Mouse (Mus musculus): Measurements from ENCODE around the gene Zscan29. TPM values are rescaled to one million over a fixed set of nuclear protein-coding genes. Genes with fewer than 3 reads are reported as not detected.

Gene Zscan29
- total RNA-seq (2021): 1 to 10 TPM; 8.0 to 9.5 TPM

- intact Hi-C loops (cut with DNase I): loop anchor here (2.0 kb wide), 1 partner anchor 28 kb away; no protein-coding TSS in a partner anchor
- DNase-seq: peak; percentile 92 to 93
Observed at GRCm38 (mm10) chr2:121170980-121171742, at the start of gene Zscan29. Gene Zscan29 (minus strand): TSS chr2:121171125.

GRCm38 (mm10) chr2:121219994-121220393 lies 49.1 kb upstream of the Zscan29 start:
- intact Hi-C loops (cut with DNase I): no loop called here
- no peak for DNase-seq

GRCm38 (mm10) chr2:121219177-121219576 lies 48.3 kb upstream of the Zscan29 start:
- intact Hi-C loops (cut with DNase I): no loop called here
- DNase-seq: no peak

- peak; percentile 27 to 31 for DNase-seq
- intact Hi-C loops (cut with DNase I): no loop called here
Observed at GRCm38 (mm10) chr2:121214491-121214890, 43.6 kb upstream of the Zscan29 start.

GRCm38 (mm10) chr2:121206541-121206940 lies 35.6 kb upstream of the Zscan29 start:
- intact Hi-C loops (cut with DNase I): no loop called here
- no peak for DNase-seq

GRCm38 (mm10) chr2:121204276-121204675 lies 33.4 kb upstream of the Zscan29 start:
- DNase-seq: no peak
- intact Hi-C loops (cut with DNase I): no loop called here

GRCm38 (mm10) chr2:121195466-121195865 lies 24.5 kb upstream of the Zscan29 start:
- intact Hi-C loops (cut with DNase I): no loop called here
- no peak for DNase-seq

- intact Hi-C loops (cut with DNase I): loop anchor here (5.0 kb wide), 1 partner anchor 209 kb away; no protein-coding TSS in a partner anchor
- no peak for DNase-seq
Observed at GRCm38 (mm10) chr2:121188530-121188929, 17.6 kb upstream of the Zscan29 start.

GRCm38 (mm10) chr2:121184142-121184541 lies 13.2 kb upstream of the Zscan29 start:
- DNase-seq: no peak
- intact Hi-C loops (cut with DNase I): no loop called here

GRCm38 (mm10) chr2:121183431-121183830 lies 12.5 kb upstream of the Zscan29 start:
- DNase-seq: peak in 1 of 2 experiments; percentile 19
- intact Hi-C loops (cut with DNase I): no loop called here

- no peak for DNase-seq
- intact Hi-C loops (cut with DNase I): no loop called here
Observed at GRCm38 (mm10) chr2:121178828-121179479, 8.0 kb upstream of the Zscan29 start.

- intact Hi-C loops (cut with DNase I): loop anchor here (2.0 kb wide), 1 partner anchor 28 kb away; no protein-coding TSS in a partner anchor
- DNase-seq: no peak
Observed at GRCm38 (mm10) chr2:121170481-121170971, 399 bp downstream of the Zscan29 start, which contains the start of gene Tubgcp4. Gene Tubgcp4 (plus strand): TSS chr2:121170654.

- DNase-seq: peak; percentile 50 to 54
- intact Hi-C loops (cut with DNase I): loop anchor here (2.0 kb wide), 1 partner anchor 27 kb away; no protein-coding TSS in a partner anchor
Observed at GRCm38 (mm10) chr2:121169902-121170301, 1.0 kb downstream of the Zscan29 start.

GRCm38 (mm10) chr2:121169173-121169572 lies 1.8 kb downstream of the Zscan29 start:
- DNase-seq: no peak
- intact Hi-C loops (cut with DNase I): no loop called here

- intact Hi-C loops (cut with DNase I): no loop called here
- no peak for DNase-seq
Observed at GRCm38 (mm10) chr2:121153100-121153499, 17.8 kb downstream of the Zscan29 start.

GRCm38 (mm10) chr2:121149679-121150078 lies 21.2 kb downstream of the Zscan29 start:
- DNase-seq: no peak
- intact Hi-C loops (cut with DNase I): no loop called here

- intact Hi-C loops (cut with DNase I): loop anchor here (2.0 kb wide), 1 partner anchor 28 kb away; the partner anchor contains the start of genes Tubgcp4 and Zscan29
- DNase-seq: no peak
Observed at GRCm38 (mm10) chr2:121142415-121142814, 28.5 kb downstream of the Zscan29 start.

GRCm38 (mm10) chr2:121141216-121142035 lies 29.5 kb downstream of the Zscan29 start:
- DNase-seq: peak in 1 of 2 experiments; percentile 15
- intact Hi-C loops (cut with DNase I): loop anchor here (2.0 kb wide), 1 partner anchor 29 kb away; the partner anchor contains the start of genes Tubgcp4 and Zscan29

GRCm38 (mm10) chr2:121140018-121140882 lies 30.7 kb downstream of the Zscan29 start, which contains the start of the genes Adal and Lcmt2:
Gene Adal (plus strand): TSS chr2:121140428.
Gene Lcmt2 (minus strand): TSS chr2:121140653.
- peak; percentile 94 to 95 for DNase-seq
- intact Hi-C loops (cut with DNase I): no loop called here
